Mouse (Mus musculus) hindbrain, embryonic 15.5 days (tissue): ENCODE measurements at regions not wholly inside any gene's neighbourhood (a gene's known extent, or its start where the extent isn't known, plus 50 kb on each side); places are given as distances from the start of the nearest gene placed in this dataset.
"Not testable (repeated sequence)": the region's sequence is repeated elsewhere in the genome, so short reads cannot be mapped to it uniquely, and the experiment has no call there.

Source experiments
- ATAC-seq: fragments of 200-750 bp; cut with Nextera tagmentation; 2 replicates; pipeline ENCODE4 v1.8.0; 2017; ENCODE audit warnings: low read depth, moderate number of reproducible peaks, moderate TSS enrichment; ENCODE audit not compliant: low FRiP score
- H3K27ac ChIP-seq: fragments of 300-500 bp; sonication (generic); replicated peaks from 2 replicates; pipeline ENCODE4 v1.5.1; 2015; ENCODE audit warnings: mild to moderate bottlenecking, inconsistent platforms
- H3K27me3 ChIP-seq: fragments of 300-500 bp; sonication (generic); 2 replicates; pipeline ENCODE4 v1.6.1; 2015; ENCODE audit warnings: control low read depth, inconsistent platforms
- H3K36me3 ChIP-seq: fragments of 300-500 bp; sonication (generic); 2 replicates; pipeline ENCODE4 v1.6.1; 2015; ENCODE audit warnings: control low read depth, inconsistent platforms
- H3K4me1 ChIP-seq: fragments of 300-500 bp; sonication (generic); replicated peaks from 2 replicates; pipeline ENCODE4 v1.6.1; 2015; ENCODE audit warnings: control low read depth, inconsistent platforms
- H3K4me2 ChIP-seq: fragments of 300-500 bp; sonication (generic); 2 replicates; pipeline ENCODE4 v1.6.1; 2015; ENCODE audit warnings: moderate library complexity, mild to moderate bottlenecking, inconsistent platforms
- H3K4me3 ChIP-seq: fragments of 300-500 bp; sonication (generic); 2 replicates; pipeline ENCODE4 v1.5.1; 2015; ENCODE audit warnings: mild to moderate bottlenecking, inconsistent platforms
- H3K9ac ChIP-seq: fragments of 300-500 bp; sonication (generic); 2 replicates; pipeline ENCODE4 v1.6.1; 2015; ENCODE audit warnings: inconsistent platforms
- H3K9me3 ChIP-seq: fragments of 300-500 bp; sonication (generic); 2 replicates; pipeline ENCODE4 v1.6.1; 2016; ENCODE audit warnings: control low read depth, inconsistent platforms
- WGBS: fragments of 180-500 bp; shearing (Covaris S2); methylation state at CpG from one replicate; pipeline ENCODE4 v1.1.7; 2015; 5-methylcytosine and 5-hydroxymethylcytosine counted together

- H3K36me3 ChIP-seq: not testable (repeated sequence)
- H3K9me3 ChIP-seq: peaks cover 33% of the 10 kb centered on the region
- 88% methylated on average over 7 of the region's 7 CpGs for WGBS
Measured at GRCm38 (mm10) chr13:12863542-12863941, 63.7 kb upstream of the Prl2c3 start.

GRCm38 (mm10) chr13:12860954-12861353, 61.1 kb upstream of the Prl2c3 start:
- 97% methylated on average over 16 of the region's 17 CpGs for WGBS
- not testable (repeated sequence) for H3K9ac ChIP-seq, H3K27ac ChIP-seq, H3K4me2 ChIP-seq, ATAC-seq, H3K36me3 ChIP-seq, H3K4me3 ChIP-seq, H3K27me3 ChIP-seq, H3K4me1 ChIP-seq
- H3K9me3 ChIP-seq: peaks cover 42% of the 10 kb centered on the region

More at GRCm38 (mm10) chr13:12863542-12863941, 63.7 kb upstream of the Prl2c3 start:
- ATAC-seq, H3K4me1 ChIP-seq, H3K27me3 ChIP-seq, H3K4me2 ChIP-seq, H3K27ac ChIP-seq, H3K4me3 ChIP-seq, H3K9ac ChIP-seq: not testable (repeated sequence)

GRCm38 (mm10) chr13:12859930-12860329, 60.1 kb upstream of the Prl2c3 start:
- ATAC-seq: not testable (repeated sequence)
- WGBS: 95% methylated on average over 19 of the region's 19 CpGs
- H3K9me3 ChIP-seq: peaks cover 38% of the 10 kb centered on the region

More at GRCm38 (mm10) chr13:12859930-12860329, 60.1 kb upstream of the Prl2c3 start:
- H3K4me1 ChIP-seq, H3K36me3 ChIP-seq, H3K4me2 ChIP-seq, H3K9ac ChIP-seq, H3K27ac ChIP-seq, H3K4me3 ChIP-seq, H3K27me3 ChIP-seq: not testable (repeated sequence)
